ENCODE assay signal across 8 mouse cellular contexts in the genomic region with DNA sequence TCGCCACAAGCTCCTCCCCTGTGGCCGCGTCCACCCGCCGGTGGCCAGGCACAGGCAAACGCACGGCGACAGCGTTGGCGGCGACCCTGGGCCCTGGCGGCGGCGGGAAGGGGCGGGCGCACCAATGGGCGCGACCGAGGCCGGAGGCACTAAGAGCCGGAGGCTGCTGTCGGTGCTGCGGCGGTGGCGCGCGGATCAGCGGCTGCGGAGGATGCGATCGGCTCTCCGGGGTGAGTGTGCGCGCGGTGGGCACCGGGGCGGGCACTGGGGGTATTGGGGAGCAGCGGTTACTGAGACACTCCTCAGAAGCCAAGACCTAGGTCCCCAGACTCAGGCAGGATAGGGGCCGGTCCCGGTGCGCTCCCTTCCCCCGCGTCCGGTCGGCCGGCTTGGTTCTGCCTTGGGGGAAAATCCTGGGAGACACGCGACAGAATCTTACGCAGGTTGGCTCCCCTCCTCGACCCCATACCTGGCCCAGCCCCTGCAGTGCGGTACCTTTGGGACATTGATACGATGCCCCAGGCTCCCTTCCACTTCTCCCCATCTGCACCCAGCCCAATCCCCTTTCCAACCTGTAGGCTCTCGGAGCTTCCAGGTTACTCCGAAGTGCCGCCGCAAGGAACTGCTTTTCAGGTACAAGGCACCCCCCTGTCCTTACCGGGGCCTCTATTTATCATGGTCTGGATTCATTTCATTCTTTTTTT. TPM values are rescaled to one million over a fixed set of nuclear protein-coding genes. Genes with fewer than 3 reads are reported as not detected.
DNase-seq lines count a peak whose midpoint lies in the region; ATAC-seq and TF ChIP-seq lines count a peak whose summit lies in the region.

Gene Dnajc6 (plus strand): TSS at position 115 of the 704 bp plus-strand sequence.

- H3K79me2 ChIP-seq in liver, adult 2 months (ENCODE audit: control insufficient read depth, insufficient read depth, low read length): no peaks in the 10 kb centered on the region

- DNase-seq in lung, adult 2 months: no peak
- DNase-seq in lung, postnatal 25 days (ENCODE audit: low spot score): no peak
- DNase-seq in adrenal gland, postnatal 36 days: peak; percentile 54 to 59
- no peak for DNase-seq in liver, adult 2 months (ENCODE audit: extremely low read depth, low read depth, low spot score)
- DNase-seq in adipocyte (ENCODE audit: low spot score): no peak

- no peaks in the 10 kb centered on the region for H3K4me1 ChIP-seq in lung, adult 2 months (ENCODE audit: control insufficient read depth, insufficient read depth, low read length)
- peaks cover 17% of the 10 kb centered on the region for H3K4me1 ChIP-seq in forebrain, embryonic 13.5 days
- peaks cover 4% of the 10 kb centered on the region; the same call in 1 of the 2 replicates for H3K4me1 ChIP-seq in liver, adult 2 months (ENCODE audit: control insufficient read depth, insufficient read depth, low read length)
- H3K4me1 ChIP-seq in neural tube, embryonic 14.5 days (ENCODE audit: control insufficient read depth, insufficient read depth, low read length): peaks cover 4% of the 10 kb centered on the region; the same call in 1 of the 2 replicates

- peaks cover 48% of the 10 kb centered on the region for H3K27me3 ChIP-seq in forebrain, embryonic 13.5 days
- peaks cover 11% of the 10 kb centered on the region for H3K27me3 ChIP-seq in liver, adult 2 months (ENCODE audit: control insufficient read depth, insufficient read depth, low read length)
- H3K27me3 ChIP-seq in neural tube, embryonic 14.5 days (ENCODE audit: control insufficient read depth, insufficient read depth, low read length): peaks cover 11% of the 10 kb centered on the region

- H3K27ac ChIP-seq in forebrain, embryonic 13.5 days: no peak within 1 kb of the TSS
- no peak within 1 kb of the TSS for H3K27ac ChIP-seq in liver, adult 2 months (replicated peaks; ENCODE audit: insufficient read depth, low read depth, low read length)
- H3K27ac ChIP-seq in neural tube, embryonic 14.5 days (ENCODE audit: low read depth, low read length): no peak within 1 kb of the TSS

- WGBS in lung, adult 2 months: 1% methylated on average over 56 of the region's 57 CpGs
- WGBS in forebrain, embryonic 13.5 days: under 1% methylated on average over 55 of the region's 57 CpGs
- 1% methylated on average over 57 of the region's 57 CpGs for WGBS in liver, adult 2 months
- WGBS in neural tube, embryonic 14.5 days: under 1% methylated on average over 48 of the region's 57 CpGs

- H3K9me3 ChIP-seq in forebrain, embryonic 13.5 days (replicated peaks): no peaks in the 10 kb centered on the region
- no peaks in the 10 kb centered on the region for H3K9me3 ChIP-seq in neural tube, embryonic 14.5 days (ENCODE audit: control insufficient read depth, low read length)

- TF ChIP-seq POLR2A in lung, adult 2 months (IDR thresholded peaks at IDR 0.05; ENCODE audit: borderline replicate concordance, extremely low read depth, low read depth, low read length): no peak
- TF ChIP-seq POLR2A in liver, adult 2 months (IDR thresholded peaks at IDR 0.05; ENCODE audit: extremely low read depth, insufficient read depth, low read length): no peak

- peak within 1 kb of the TSS; percentile 32 for H3K4me3 ChIP-seq in lung, adult 2 months (replicated peaks; ENCODE audit: extremely low read depth, low read depth, low read length)
- H3K4me3 ChIP-seq in forebrain, embryonic 13.5 days: peak within 1 kb of the TSS; percentile 64
- H3K4me3 ChIP-seq in liver, adult 2 months (ENCODE audit: insufficient read depth, low read depth, low read length): peak within 1 kb of the TSS; percentile 49; the same call in 1 of the 2 replicates
- peak within 1 kb of the TSS; percentile 60 for H3K4me3 ChIP-seq in neural tube, embryonic 14.5 days (ENCODE audit: low read depth, low read length)

- no peak for TF ChIP-seq CTCF in lung, adult 2 months (IDR thresholded peaks at IDR 0.05; ENCODE audit: insufficient read depth, low read length)
- no peak for TF ChIP-seq CTCF in liver, adult 2 months (IDR thresholded peaks at IDR 0.05; ENCODE audit: low read depth, low read length)

- ATAC-seq in forebrain, embryonic 13.5 days: peak; percentile 78
- ATAC-seq in inflammation-experienced regulatory T-cells, adult 6 months: peak; percentile 70
- peak; percentile 81 for ATAC-seq in neural tube, embryonic 14.5 days (ENCODE audit: low read depth)

- peak within 1 kb of the TSS; percentile 70 for H3K9ac ChIP-seq in forebrain, embryonic 13.5 days
- no peak within 1 kb of the TSS; the same call in 1 of the 2 replicates for H3K9ac ChIP-seq in liver, adult 2 months (ENCODE audit: low read depth, low read length)
- peak within 1 kb of the TSS; percentile 63 for H3K9ac ChIP-seq in neural tube, embryonic 14.5 days (replicated peaks; ENCODE audit: low read depth, low read length)

- no peaks in the 10 kb centered on the region for H3K36me3 ChIP-seq in forebrain, embryonic 13.5 days (ENCODE audit: poor library complexity, severe bottlenecking)
- no peaks in the 10 kb centered on the region for H3K36me3 ChIP-seq in liver, adult 2 months (ENCODE audit: control insufficient read depth, insufficient read depth, low read length)
- no peaks in the 10 kb centered on the region for H3K36me3 ChIP-seq in neural tube, embryonic 14.5 days (ENCODE audit: control insufficient read depth, insufficient read depth, low read length)

- peak within 1 kb of the TSS; percentile 98 for H3K4me2 ChIP-seq in forebrain, embryonic 13.5 days
- peak within 1 kb of the TSS; percentile 94 for H3K4me2 ChIP-seq in neural tube, embryonic 14.5 days (ENCODE audit: low read depth, low read length)

RNA-seq across cellular contexts. Expression of gene Dnajc6, which starts in this region (rescaled TPM):
- polyA plus RNA-seq in lung, adult 2 months (2012; rRNA removed): 1.2 and 1.9 TPM in 2 replicates
- total RNA-seq in adrenal gland, postnatal 36 days (2021): 1 to 10 TPM; 3.3 to 5.2 TPM
- 10.8 and 13.2 TPM in 2 replicates for polyA plus RNA-seq in forebrain, embryonic 13.5 days (2015; fragmentation: Nextera tagmentation; extraction: Ambion mirVana)
- polyA plus RNA-seq in inflammation-experienced regulatory T-cells, adult 6 months (2017; shearing (Covaris generic)): 1 to 10 TPM; 2.6 to 3.2 (median 2.8) TPM
- 0.09 and 0.13 TPM in 2 replicates for total RNA-seq in liver, adult 2 months (2014; rRNA removed)
- 0.01 and 0.06 TPM in 2 replicates for polyA plus RNA-seq in liver, adult 2 months (2012; rRNA removed)
- polyA plus RNA-seq in neural tube, embryonic 14.5 days (2014; fragmentation: Nextera tagmentation; extraction: Ambion mirVana): 63.8 and 70.1 TPM in 2 replicates

Comparison
In these comparisons a context has a peak if more than half of its experiments do, and no peak if none do; other contexts are left out.
1. DNase-seq: peak in adrenal gland, postnatal 36 days (2 of 2); none in lung, adult 2 months (single experiment), lung, postnatal 25 days (single experiment), liver, adult 2 months (single experiment) and adipocyte (single experiment).
2. Peak in every context shown above with its lines, with median percentiles within 50 percentile points of each other: H3K4me3 ChIP-seq and ATAC-seq.